Mouse (Mus musculus): ENCODE data around the gene Vmn1r93.
"Not testable (repeated sequence)": the region's sequence is repeated elsewhere in the genome, so short reads cannot be mapped to it uniquely, and the experiment has no call there.

The Vmn1r93 gene

GRCm38 (mm10) chr7:20138988-20139387, at the start of gene Vmn1r93:
TSS of gene Vmn1r93 (minus strand) at chr7:20139088.
- not testable (repeated sequence) for DNase-seq

- DNase-seq: not testable (repeated sequence)
Observed at GRCm38 (mm10) chr7:20168277-20168676, 29.4 kb upstream of the Vmn1r93 start, which contains the start of gene Vmn1r94. TSS of gene Vmn1r94 (minus strand) at chr7:20168377.

- DNase-seq: not testable (repeated sequence)
Observed at GRCm38 (mm10) chr7:20122479-20122878, 16.4 kb downstream of the Vmn1r93 start, which contains the start of gene Gm16442. TSS of gene Gm16442 (minus strand) at chr7:20122579.

- DNase-seq: not testable (repeated sequence)
Observed at GRCm38 (mm10) chr7:20099380-20099779, 39.5 kb downstream of the Vmn1r93 start, which contains the start of gene Vmn1r91. TSS of gene Vmn1r91 (plus strand) at chr7:20099680.

Measured in right cerebral cortex, postnatal 4 days (tissue).